ENCODE assay signal across 1 mouse cellular context in the genomic region with DNA sequence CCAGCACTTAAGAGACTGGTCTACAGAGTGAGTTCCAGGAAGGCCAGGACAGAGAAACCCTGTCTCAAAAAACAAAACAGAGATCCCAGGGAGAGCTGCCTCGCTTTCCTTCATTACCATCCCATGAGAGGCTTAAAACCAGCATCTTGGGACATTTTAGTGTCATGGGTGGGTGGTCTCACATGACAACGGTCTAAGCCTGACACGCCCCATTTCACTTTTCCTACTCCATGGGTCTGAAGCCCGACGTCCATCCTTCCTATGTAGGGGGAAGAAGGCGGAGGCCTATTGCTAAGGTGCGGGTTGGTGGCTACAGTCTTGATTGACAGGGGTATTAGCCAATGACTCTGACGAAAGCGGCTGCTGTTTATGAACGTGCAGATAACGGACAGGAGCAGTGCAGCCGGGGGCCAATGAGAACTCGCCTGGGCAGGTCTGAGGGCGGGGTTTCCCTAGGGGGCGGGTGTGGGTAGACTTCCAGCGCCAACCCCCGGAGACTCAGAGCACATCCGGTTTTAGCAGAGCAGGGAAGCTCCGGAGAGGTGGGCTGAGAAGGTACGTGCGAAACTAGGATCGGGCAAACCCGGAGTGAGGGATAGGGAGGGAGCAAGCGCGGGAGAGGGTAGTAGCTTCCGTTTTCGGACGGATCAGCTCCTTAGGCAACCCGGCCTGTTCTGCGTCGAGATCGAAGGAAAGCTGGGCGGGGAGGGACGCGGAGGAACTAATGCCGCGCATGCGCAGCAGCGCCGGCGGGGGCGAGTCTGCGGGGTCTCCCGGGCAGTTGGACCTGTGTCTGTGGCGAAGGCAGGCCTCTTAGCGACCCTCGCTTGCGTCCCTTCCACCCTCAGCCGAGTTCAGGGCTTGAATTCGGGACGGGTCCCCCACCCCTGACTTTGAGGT.
A peak's percentile ranks its signal among the peaks of the same experiment; 100 is the strongest.
TF ChIP-seq lines count a peak whose summit lies in the region.

A gene (plus strand): TSS at position 397 of the 900 bp plus-strand sequence.

TF ChIP-seq in CH12.LX, 34 proteins besides CTCF, POLR2A, EP300 and RAD21 (continued from another document):
- TF ChIP-seq ETS1 (conservative IDR thresholded peaks at IDR 0.05; ENCODE audit: low read depth, low read length) (0 out of 2 replicates have a peak, but pooled peaks have one; percentile 7), ELF1 (IDR thresholded peaks at IDR 0.05; ENCODE audit: low read depth, low read length) (peak; percentile 86), ZKSCAN1 (IDR thresholded peaks at IDR 0.05; ENCODE audit: borderline replicate concordance, low read depth, low read length) (no peak), ZMIZ1 (IDR thresholded peaks at IDR 0.05; ENCODE audit: low read depth, low read length) (peak; percentile 91; the same call in 1 of the 2 replicates), KAT2A (IDR thresholded peaks at IDR 0.05; ENCODE audit: insufficient replicate concordance, low read length) (peak; percentile 63; the same call in 1 of the 2 replicates), MAX (IDR thresholded peaks at IDR 0.05; ENCODE audit: low read length) (no peak), BHLHE40 (IDR thresholded peaks at IDR 0.05; ENCODE audit: low read depth, low read length) (peak; percentile 81), SIN3A (IDR thresholded peaks at IDR 0.05; ENCODE audit: low read length) (peak; percentile 83), MXI1 (IDR thresholded peaks at IDR 0.05; ENCODE audit: low read depth, low read length) (peak; percentile 43), JUND (conservative IDR thresholded peaks at IDR 0.05; ENCODE audit: low read depth, low read length) (no peak), JUN (IDR thresholded peaks at IDR 0.05; ENCODE audit: insufficient read depth, low read depth, low read length) (no peak), MAZ (IDR thresholded peaks at IDR 0.05; ENCODE audit: low read depth, low read length) (peak; percentile 33; the same call in 1 of the 2 replicates), USF1 (IDR thresholded peaks at IDR 0.05; ENCODE audit: low read depth, low read length) (peak; percentile 14)
